Mouse (Mus musculus) intestine, embryonic 16.5 days (tissue): ENCODE measurements around the gene Pip4k2c. TPM values are rescaled to one million over a fixed set of nuclear protein-coding genes. Genes with fewer than 3 reads are reported as not detected.
A peak's percentile ranks its signal among the peaks of the same experiment; 100 is the strongest.

Source experiments
- ATAC-seq: fragments of 200-750 bp; cut with Nextera tagmentation; 2 replicates; pipeline ENCODE4 v1.8.0; 2017; ENCODE audit warnings: moderate TSS enrichment, moderate library complexity
- H3K27ac ChIP-seq: fragments of 300-500 bp; sonication (generic); 2 replicates; pipeline ENCODE4 v1.5.1; 2014; ENCODE audit warnings: mild to moderate bottlenecking, low read length
- H3K27me3 ChIP-seq: fragments of 300-500 bp; sonication (generic); replicated peaks from 2 replicates; pipeline ENCODE4 v1.6.1; 2014; ENCODE audit warnings: low read length, control low read depth, mixed read lengths; ENCODE audit not compliant: control insufficient read depth, insufficient read depth
- H3K36me3 ChIP-seq: fragments of 300-500 bp; sonication (generic); 2 replicates; pipeline ENCODE4 v1.6.1; 2014; ENCODE audit warnings: low read length, control low read depth; ENCODE audit not compliant: control insufficient read depth, insufficient read depth
- H3K4me1 ChIP-seq: fragments of 300-500 bp; sonication (generic); 2 replicates; pipeline ENCODE4 v1.6.1; 2014; ENCODE audit warnings: low read length, control low read depth, mixed read lengths; ENCODE audit not compliant: control insufficient read depth, insufficient read depth
- H3K4me2 ChIP-seq: fragments of 300-500 bp; sonication (generic); 2 replicates; pipeline ENCODE4 v1.6.1; 2014; ENCODE audit warnings: low read depth, low read length, control low read depth
- H3K4me3 ChIP-seq: fragments of 300-500 bp; sonication (generic); 2 replicates; pipeline ENCODE4 v1.5.1; 2014; ENCODE audit warnings: mild to moderate bottlenecking, low read length
- H3K9ac ChIP-seq: fragments of 300-500 bp; sonication (generic); 2 replicates; pipeline ENCODE4 v1.6.1; 2014; ENCODE audit warnings: low read depth, low read length
- H3K9me3 ChIP-seq: fragments of 300-500 bp; sonication (generic); 2 replicates; pipeline ENCODE4 v1.6.1; 2016; ENCODE audit warnings: low read length, control low read depth; ENCODE audit not compliant: control insufficient read depth
- WGBS: fragments of 180-500 bp; shearing (Covaris S2); extraction: QIAGEN DNeasy Blood & Tissue Kit; methylation state at CpG from one replicate; pipeline ENCODE4 v1.1.7; 2014; 5-methylcytosine and 5-hydroxymethylcytosine counted together
- polyA plus RNA-seq: library from polyadenylated mRNA; unstranded; fragments of >200 nt; fragmentation: Nextera tagmentation; extraction: Ambion mirVana; gene quantifications from 2 replicates; pipeline ENCODE4 v1.2.1, GENCODE M21; 2015

The Pip4k2c gene
- polyA plus RNA-seq, 1 experiment from 2014 or later = 40.3 TPM

DNA sequence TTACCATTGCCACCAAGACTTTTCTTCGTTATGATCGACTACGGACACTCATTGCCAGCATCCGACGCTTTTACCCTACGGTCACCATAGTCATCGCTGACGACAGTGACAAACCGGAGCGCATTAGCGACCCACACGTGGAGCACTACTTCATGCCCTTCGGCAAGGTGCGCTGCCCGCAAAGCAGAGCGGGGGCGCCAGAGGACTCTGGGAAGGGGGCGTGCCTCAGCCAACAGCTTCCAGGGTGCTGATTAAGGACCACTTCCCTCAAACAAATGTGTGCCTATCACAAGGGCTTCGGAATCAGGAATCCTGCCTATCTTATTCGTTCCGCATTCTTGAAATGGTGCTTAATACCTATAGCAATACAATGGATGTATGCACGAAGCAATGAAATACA lies 41.4 kb downstream of the Pip4k2c start:
- WGBS = 14% methylated on average over 22 of the region's 22 CpGs
- no peak overlapping the region for H3K9ac ChIP-seq

GRCm38 (mm10) chr10:127167614-127168192 lies 43.7 kb downstream of the Pip4k2c start:
- WGBS = 18% methylated on average over 10 of the region's 10 CpGs

More for the DNA sequence above, 41.4 kb downstream of the Pip4k2c start:
- Histone ChIP-seq H3K4me3 (peak overlapping the region; percentile 41), H3K27ac (no peak overlapping the region), H3K36me3 (no peaks in the 10 kb centered on the region; the same call in 1 of the 2 replicates), H3K4me1 (peaks cover 18% of the 10 kb centered on the region), H3K9me3 (no peaks in the 10 kb centered on the region), H3K4me2 (peak overlapping the region; percentile 67), H3K27me3 (peaks cover 6% of the 10 kb centered on the region; the same call in 1 of the 2 replicates)
- no peak for ATAC-seq

DNA sequence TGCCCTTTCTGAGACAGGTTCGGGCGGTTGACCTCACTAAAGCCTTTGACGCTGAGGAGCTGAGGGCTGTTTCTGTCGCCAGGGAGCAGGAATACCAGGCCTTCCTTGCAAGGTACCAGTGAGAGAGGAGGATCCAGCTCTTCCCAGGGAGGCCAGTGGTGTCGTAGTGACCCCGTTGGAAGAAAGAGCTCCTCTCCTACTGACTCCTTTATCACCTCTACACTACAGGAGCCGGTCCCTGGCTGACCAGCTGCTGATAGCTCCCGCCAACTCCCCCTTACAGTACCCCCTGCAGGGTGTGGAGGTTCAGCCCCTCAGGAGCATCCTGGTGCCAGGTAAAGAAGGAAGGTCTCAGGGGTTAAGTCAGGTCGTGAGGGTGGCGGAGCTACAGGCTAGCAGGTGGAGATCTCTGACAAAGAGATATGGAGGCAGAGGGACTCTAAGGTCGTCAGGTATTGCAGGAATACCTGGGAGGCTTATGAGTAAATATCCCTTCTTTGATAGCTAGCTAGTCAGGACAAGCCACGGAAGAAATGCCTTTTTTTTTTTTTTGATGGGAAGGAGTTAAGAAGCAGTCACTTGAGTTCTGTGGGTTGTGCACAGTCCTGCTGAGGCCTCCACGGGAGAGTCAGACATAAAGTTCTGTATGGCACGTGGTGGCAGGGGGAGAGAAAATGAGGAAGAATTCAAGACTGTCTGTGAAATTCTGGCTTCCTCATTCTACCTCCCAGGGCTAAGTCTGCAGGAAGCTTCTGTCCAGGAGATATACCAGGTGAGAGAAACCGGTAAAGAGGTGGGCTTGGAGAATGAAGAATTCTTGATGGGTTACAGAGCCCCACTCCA lies 44.4 kb downstream of the Pip4k2c start:
- Histone ChIP-seq H3K4me1 (peaks cover 22% of the 10 kb centered on the region), H3K27me3 (peaks cover 6% of the 10 kb centered on the region; the same call in 1 of the 2 replicates), H3K9me3 (no peaks in the 10 kb centered on the region), H3K27ac (peak overlapping the region; percentile 82), H3K4me2 (peak overlapping the region; percentile 98), H3K4me3 (peak overlapping the region; percentile 75), H3K9ac (peak overlapping the region; percentile 79), H3K36me3 (no peaks in the 10 kb centered on the region; the same call in 1 of the 2 replicates)
- 20% methylated on average over 15 of the region's 15 CpGs for WGBS
- ATAC-seq = no peak

More at GRCm38 (mm10) chr10:127167614-127168192, 43.7 kb downstream of the Pip4k2c start:
- Histone ChIP-seq H3K36me3 (no peaks in the 10 kb centered on the region; the same call in 1 of the 2 replicates), H3K4me2 (peak overlapping the region; percentile 98), H3K4me1 (peaks cover 22% of the 10 kb centered on the region), H3K9ac (peak overlapping the region; percentile 79), H3K4me3 (peak overlapping the region; percentile 75), H3K9me3 (no peaks in the 10 kb centered on the region), H3K27ac (peak overlapping the region; percentile 82), H3K27me3 (peaks cover 6% of the 10 kb centered on the region; the same call in 1 of the 2 replicates)
- no peak for ATAC-seq

DNA sequence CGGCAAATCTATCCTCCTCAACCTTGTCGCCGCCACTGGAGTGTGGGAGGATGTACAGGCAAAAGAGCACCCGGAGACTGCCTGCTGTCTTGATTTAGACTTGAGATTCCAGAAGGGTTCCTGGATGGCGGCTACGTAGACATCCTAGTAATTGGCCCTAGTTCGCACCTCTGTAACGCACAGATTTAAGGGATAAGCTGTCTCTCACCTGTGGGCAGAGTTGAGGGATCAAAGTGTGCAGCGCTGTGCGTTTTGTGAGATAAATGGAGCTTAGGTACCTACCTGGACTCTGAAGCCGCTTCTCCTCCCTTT lies 45.0 kb downstream of the Pip4k2c start:
- no peak for ATAC-seq
- Histone ChIP-seq H3K9me3 (no peaks in the 10 kb centered on the region), H3K4me3 (peak overlapping the region; percentile 75), H3K4me2 (peak overlapping the region; percentile 98), H3K9ac (peak overlapping the region; percentile 79), H3K36me3 (no peaks in the 10 kb centered on the region; the same call in 1 of the 2 replicates), H3K4me1 (peaks cover 22% of the 10 kb centered on the region), H3K27me3 (peaks cover 6% of the 10 kb centered on the region; the same call in 1 of the 2 replicates), H3K27ac (peak overlapping the region; percentile 82)
- 8% methylated on average over 11 of the region's 11 CpGs for whole genome bisulfite sequencing

DNA sequence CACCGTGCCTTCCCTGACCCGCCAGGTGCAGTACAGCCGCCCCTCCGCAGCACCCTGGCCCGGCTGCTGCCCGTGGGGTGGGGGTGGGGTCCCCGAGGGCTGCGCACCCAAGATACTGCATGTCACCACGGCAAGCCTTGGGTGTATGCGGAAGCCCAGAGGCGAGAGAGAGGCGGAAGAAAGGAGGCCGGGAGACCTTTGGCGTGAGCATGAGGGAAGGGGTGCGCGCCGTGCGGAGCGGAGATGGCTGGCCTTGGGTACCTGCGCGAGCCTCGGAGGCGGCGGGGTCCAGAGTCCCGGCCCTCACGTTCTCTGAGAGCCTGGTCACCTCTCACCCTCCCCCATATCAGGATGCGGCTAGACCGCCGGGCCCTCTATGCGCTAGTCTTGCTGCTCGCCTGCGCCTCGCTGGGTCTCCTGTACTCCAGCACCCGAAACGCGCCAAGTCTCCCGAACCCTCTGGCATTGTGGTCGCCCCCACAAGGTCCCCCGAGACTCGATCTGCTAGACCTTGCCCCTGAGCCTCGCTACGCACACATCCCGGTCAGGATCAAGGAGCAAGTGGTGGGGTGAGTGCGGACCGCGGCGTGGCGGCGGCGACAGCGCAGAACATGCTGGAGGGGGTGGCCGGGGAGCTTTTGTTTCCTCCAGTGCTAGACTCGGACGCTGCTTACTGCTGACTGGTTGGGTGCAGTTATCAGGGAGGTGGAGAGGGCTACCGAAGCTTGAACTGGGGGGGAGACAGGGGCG lies 45.6 kb downstream of the Pip4k2c start:
- peak overlapping the region; percentile 82 for H3K27ac ChIP-seq

DNA sequence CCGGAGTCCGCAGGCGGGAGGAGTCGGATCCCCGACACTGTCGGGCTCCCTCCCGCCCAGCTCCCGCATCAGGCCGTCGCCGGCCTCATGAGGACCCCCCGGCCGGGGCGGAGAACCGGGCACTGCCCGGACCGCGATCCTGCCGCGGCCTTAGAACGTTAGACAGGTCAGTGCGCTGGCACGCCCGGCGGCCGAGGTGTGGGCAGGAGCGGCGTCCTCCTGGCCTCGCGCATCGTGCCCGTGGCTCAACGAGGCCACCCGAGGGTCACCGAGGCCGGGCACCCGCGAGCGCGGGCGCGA lies 46.1 kb downstream of the Pip4k2c start:
- WGBS = under 1% methylated on average over 42 of the region's 42 CpGs
- Histone ChIP-seq H3K36me3 (no peaks in the 10 kb centered on the region; the same call in 1 of the 2 replicates), H3K27ac (peak overlapping the region; percentile 82), H3K4me3 (peak overlapping the region; percentile 75), H3K9me3 (no peaks in the 10 kb centered on the region), H3K9ac (peak overlapping the region; percentile 79), H3K27me3 (peaks cover 6% of the 10 kb centered on the region; the same call in 1 of the 2 replicates), H3K4me2 (peak overlapping the region; percentile 98), H3K4me1 (peaks cover 12% of the 10 kb centered on the region)
- peak; percentile 52 for ATAC-seq

More for the DNA sequence above, 45.6 kb downstream of the Pip4k2c start:
- under 1% methylated on average over 56 of the region's 56 CpGs for WGBS
- peak; percentile 72 for ATAC-seq
- H3K4me1 ChIP-seq = peaks cover 18% of the 10 kb centered on the region
- peak overlapping the region; percentile 79 for H3K9ac ChIP-seq
- H3K36me3 ChIP-seq = no peaks in the 10 kb centered on the region; the same call in 1 of the 2 replicates
- peak overlapping the region; percentile 98 for H3K4me2 ChIP-seq
- no peaks in the 10 kb centered on the region for H3K9me3 ChIP-seq
- H3K27me3 ChIP-seq = peaks cover 6% of the 10 kb centered on the region; the same call in 1 of the 2 replicates
- peak overlapping the region; percentile 75 for H3K4me3 ChIP-seq

DNA sequence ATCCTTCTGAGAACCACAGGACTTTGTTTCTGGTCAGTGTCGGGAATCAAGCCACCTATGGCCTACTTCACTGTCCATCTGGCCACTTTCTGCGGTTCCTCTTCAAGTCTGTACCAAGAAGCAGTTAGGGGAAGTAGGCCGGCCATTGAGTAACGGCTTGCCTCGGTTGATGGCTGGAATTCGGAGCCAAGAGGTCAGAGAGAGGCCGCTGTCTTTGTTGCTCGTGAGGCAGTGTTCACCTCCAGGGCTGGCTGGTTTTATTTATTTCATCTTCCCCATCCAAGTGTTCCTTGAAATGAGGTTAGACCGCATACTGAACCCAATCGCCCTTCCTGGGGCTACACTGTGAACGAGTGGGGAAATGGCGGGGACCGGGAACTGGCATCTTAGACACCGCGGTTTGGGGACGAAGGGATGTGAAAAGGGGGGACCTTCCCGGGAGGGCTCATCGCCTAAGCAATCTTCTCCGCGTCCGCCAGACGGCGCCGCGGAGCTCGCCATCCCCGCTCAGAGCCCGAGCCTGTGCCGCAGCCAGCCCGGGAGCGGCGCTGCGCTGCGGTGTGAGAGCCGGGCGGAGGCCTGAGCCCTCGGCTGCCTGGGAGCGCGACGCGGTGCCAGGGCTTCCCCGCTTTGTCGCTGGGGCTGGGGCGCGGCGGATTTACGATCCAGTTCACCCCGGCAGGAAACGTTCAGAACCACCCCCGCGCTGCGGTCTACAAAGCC lies 46.6 kb downstream of the Pip4k2c start, which contains the start of gene B4galnt1:
Gene B4galnt1, plus strand, starts transcription at position 595 of the 723 bp plus-strand sequence.
- Histone ChIP-seq H3K4me3 (peak within 1 kb of the TSS; percentile 75), H3K4me2 (peak within 1 kb of the TSS; percentile 98), H3K27me3 (peaks cover 6% of the 10 kb centered on the region; the same call in 1 of the 2 replicates), H3K4me1 (peaks cover 7% of the 10 kb centered on the region), H3K9me3 (no peaks in the 10 kb centered on the region), H3K9ac (peak within 1 kb of the TSS; percentile 79), H3K27ac (peak within 1 kb of the TSS; percentile 82), H3K36me3 (no peaks in the 10 kb centered on the region; the same call in 1 of the 2 replicates)
- peak; percentile 83 for ATAC-seq
- WGBS = 2% methylated on average over 52 of the region's 52 CpGs

DNA sequence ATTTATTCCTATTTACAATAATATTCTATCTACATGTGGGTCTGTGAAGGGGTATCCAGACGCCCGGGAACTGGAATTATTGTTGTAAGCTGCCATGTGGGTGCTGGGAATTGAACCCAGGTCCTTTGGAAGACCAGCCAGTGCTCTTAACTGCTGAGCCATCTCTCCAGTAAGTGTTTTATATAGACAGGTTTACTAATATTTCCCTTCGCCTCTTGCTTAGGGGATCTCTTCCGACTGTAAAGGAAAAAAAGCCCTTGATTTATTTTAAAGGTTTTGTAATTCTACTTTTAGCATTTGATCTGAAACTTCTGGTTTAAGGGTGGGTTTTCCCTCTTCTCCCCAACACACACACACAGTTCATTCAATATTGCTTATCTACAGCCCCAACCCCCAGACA lies 47.2 kb downstream of the Pip4k2c start:
- WGBS = 89% methylated on average over 4 of the region's 4 CpGs
- peaks cover 7% of the 10 kb centered on the region; the same call in 1 of the 2 replicates for H3K4me1 ChIP-seq
- no peak overlapping the region for H3K9ac ChIP-seq
- H3K9me3 ChIP-seq = no peaks in the 10 kb centered on the region
- H3K27me3 ChIP-seq = 0 out of 2 replicates have a peak, but pooled peaks cover under 1% of the 10 kb centered on the region
- H3K4me2 ChIP-seq = peak overlapping the region; percentile 98; the same call in 1 of the 2 replicates
- no peak for ATAC-seq
- H3K4me3 ChIP-seq = no peak overlapping the region
- no peaks in the 10 kb centered on the region; the same call in 1 of the 2 replicates for H3K36me3 ChIP-seq
- no peak overlapping the region for H3K27ac ChIP-seq
